Mouse (Mus musculus): ENCODE measurements around the gene Dnttip1. TPM values are rescaled to one million over a fixed set of nuclear protein-coding genes. Genes with fewer than 3 reads are reported as not detected.
A peak's percentile ranks its signal among the peaks of the same experiment; 100 is the strongest.

Gene Dnttip1
- total and polyA plus RNA-seq, 3 experiments: 14.0 to 29.7 (median 17.6) TPM

DNA sequence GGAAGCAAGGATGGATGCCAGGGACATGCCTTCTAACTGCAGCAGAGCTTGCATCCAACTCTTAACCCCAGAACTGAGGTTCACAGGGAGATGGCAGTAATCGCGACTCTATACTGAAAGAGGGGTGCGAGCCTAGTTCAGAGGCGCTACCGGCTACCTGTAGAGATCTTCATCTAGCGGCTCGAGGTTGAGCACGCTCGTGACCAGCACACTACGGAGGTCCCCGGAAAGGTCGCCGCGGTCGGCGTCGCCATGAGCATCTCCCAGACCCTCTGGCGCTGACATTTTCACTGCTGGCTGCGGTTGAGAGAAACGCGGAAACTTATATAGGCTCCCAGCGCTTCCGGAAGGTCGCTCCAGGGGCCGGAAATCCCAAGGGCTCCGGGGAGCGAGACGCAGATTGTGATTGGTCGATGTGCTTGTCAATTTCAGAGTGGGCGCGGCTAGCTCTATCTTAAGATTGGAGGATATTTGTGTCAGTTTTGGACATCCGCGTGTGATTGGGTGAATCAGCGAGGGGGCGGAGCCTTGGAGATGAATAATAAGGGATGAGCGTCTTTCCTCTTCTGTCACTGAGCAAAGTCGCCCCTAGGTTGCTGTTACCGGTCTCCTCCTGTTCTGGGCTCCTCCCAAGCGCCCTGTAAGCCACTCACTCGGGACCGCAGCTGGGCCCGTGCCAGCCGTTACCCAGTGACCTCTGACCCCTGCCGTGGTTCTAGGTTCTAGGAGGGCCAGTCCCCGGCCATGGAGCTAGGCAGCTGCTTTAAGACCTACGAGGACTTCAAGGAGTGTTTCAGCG is 58.9 kb downstream of the Dnttip1 start, which contains the start of the genes Acot8 and Zswim3 (continued):
- TF ChIP-seq TCF12 (IDR thresholded peaks at IDR 0.05; ENCODE audit: low read depth, low read length) (peak; percentile 60; the same call in 1 of the 2 replicates), JUND (conservative IDR thresholded peaks at IDR 0.05; ENCODE audit: low read depth, low read length) (no peak), HCFC1 (IDR thresholded peaks at IDR 0.05; ENCODE audit: low read depth, low read length) (peak; percentile 83), UBTF (IDR thresholded peaks at IDR 0.05; ENCODE audit: low read depth, low read length) (0 out of 2 replicates have a peak, but pooled peaks have one; percentile 4), TBP (conservative IDR thresholded peaks at IDR 0.05; ENCODE audit: low read depth, low read length) (peak; percentile 98), EP300 (IDR thresholded peaks at IDR 0.05; ENCODE audit: low read length) (no peak)

DNA sequence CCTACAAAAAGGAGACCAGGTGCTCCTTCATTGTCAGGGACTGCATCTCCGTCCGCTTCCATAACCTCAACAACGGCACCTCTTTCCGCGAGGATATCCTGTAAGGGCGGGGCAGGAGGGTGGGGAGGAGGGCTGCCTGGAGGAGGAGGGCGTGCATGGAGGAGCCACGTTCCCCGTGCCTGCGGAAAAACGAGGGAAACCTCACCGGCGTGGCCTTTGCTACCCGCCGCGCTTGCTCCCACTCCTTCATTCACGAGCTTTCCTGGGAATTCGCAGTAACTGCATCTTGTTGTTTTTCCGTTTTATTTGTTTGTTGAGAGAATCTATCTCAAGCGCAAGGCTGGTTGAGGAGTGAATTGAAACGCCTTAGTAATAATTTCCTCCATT is 59.5 kb downstream of the Dnttip1 start:
- dilution Hi-C loops (cut with MboI; ENCODE audit: extremely low pct_ligation_motif_present, extremely low pct_unique_long_range_greater_than_20kb, low sequenced_read_pairs): no loop called here
- Histone ChIP-seq H3K36me3 (replicated peaks in 1 of 2; ENCODE audit: control insufficient read depth in 1 of 2, insufficient read depth in 1 of 2, low read length in 1 of 2) (peaks cover 8 to 48% of the 10 kb centered on the region in 2 experiments), H3K4me1 (ENCODE audit: control insufficient read depth in 1 of 2, insufficient read depth in 2 of 2) (peaks cover 5 to 25% of the 10 kb centered on the region in 2 experiments; a peak in 2 of 4 replicates), H3K9ac (ENCODE audit: insufficient read depth, low read depth) (peak overlapping the region; percentile 64), H3K79me2 (replicated peaks; ENCODE audit: control insufficient read depth, extremely low read depth, insufficient read depth, poor library complexity, severe bottlenecking) (peaks cover 12% of the 10 kb centered on the region), H3K27me3 (replicated peaks) (no peaks in the 10 kb centered on the region), H3K9me3 (replicated peaks; ENCODE audit: low read length) (no peaks in the 10 kb centered on the region), H3K4me3 (replicated peaks in 1 of 3; ENCODE audit: low read depth in 2 of 3, low read length in 2 of 3, poor library complexity in 1 of 3) (peak overlapping the region; percentile 76 to 93 (median 79)), H3K27ac (ENCODE audit: insufficient read depth, low read depth) (peak overlapping the region; percentile 34), H3K4me2 (ENCODE audit: insufficient read depth, low read depth, poor library complexity, severe bottlenecking) (peak overlapping the region; percentile 73)
- in situ Hi-C loops (cut with MboI; ENCODE audit: low pct_ligation_motif_present, low pct_unique_long_range_greater_than_20kb, low sequenced_read_pairs): no loop called here
- TF ChIP-seq UBTF (IDR thresholded peaks at IDR 0.05; ENCODE audit: low read depth, low read length) (0 out of 2 replicates have a peak, but pooled peaks have one; percentile 19), SIN3A (IDR thresholded peaks at IDR 0.05; ENCODE audit: low read length) (no peak), MYC (IDR thresholded peaks at IDR 0.05; ENCODE audit: low read depth, low read length) (peak; percentile 55; the same call in 1 of the 2 replicates), JUN (IDR thresholded peaks at IDR 0.05; ENCODE audit: insufficient read depth, low read depth, low read length) (no peak)
- DNase-seq (ENCODE audit: extremely low read depth): no peak

DNA sequence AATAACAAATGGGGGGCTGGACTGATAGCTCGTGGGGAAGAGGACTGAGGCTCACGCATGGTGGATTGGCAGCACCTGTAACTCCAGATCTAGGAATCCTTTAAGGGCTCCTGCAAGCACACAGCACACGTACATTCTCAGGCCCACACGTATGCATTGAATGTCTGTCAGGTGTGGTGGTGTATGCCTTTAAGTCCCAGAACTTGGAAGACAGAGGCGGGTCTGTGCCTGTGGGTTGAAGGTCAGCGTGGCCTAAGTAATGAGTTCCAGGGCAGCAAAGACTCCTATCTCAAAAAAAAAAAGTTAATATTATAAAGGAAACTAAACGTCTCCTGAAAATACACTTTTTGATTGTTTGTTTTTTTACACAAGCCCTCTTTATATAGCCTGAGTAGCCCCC is 60.8 kb downstream of the Dnttip1 start:
- in situ Hi-C loops (cut with MboI; ENCODE audit: low pct_ligation_motif_present, low pct_unique_long_range_greater_than_20kb, low sequenced_read_pairs): no loop called here
- H3K27ac ChIP-seq (ENCODE audit: insufficient read depth, low read depth): no peak overlapping the region
- dilution Hi-C loops (cut with MboI; ENCODE audit: extremely low pct_ligation_motif_present, extremely low pct_unique_long_range_greater_than_20kb, low sequenced_read_pairs): no loop called here

More for the DNA sequence above, 60.8 kb downstream of the Dnttip1 start:
- H3K9ac ChIP-seq (ENCODE audit: insufficient read depth, low read depth): no peak overlapping the region
- peaks cover 12% of the 10 kb centered on the region for H3K79me2 ChIP-seq (replicated peaks; ENCODE audit: control insufficient read depth, extremely low read depth, insufficient read depth, poor library complexity, severe bottlenecking)
- no peak overlapping the region for H3K4me3 ChIP-seq (replicated peaks in 1 of 3; ENCODE audit: low read depth in 2 of 3, low read length in 2 of 3, poor library complexity in 1 of 3)
- H3K27me3 ChIP-seq (replicated peaks): no peaks in the 10 kb centered on the region
- no peaks in the 10 kb centered on the region for H3K9me3 ChIP-seq (replicated peaks; ENCODE audit: low read length)
- TF ChIP-seq CHD2 (IDR thresholded peaks at IDR 0.05; ENCODE audit: low read length) (no peak), JUN (IDR thresholded peaks at IDR 0.05; ENCODE audit: insufficient read depth, low read depth, low read length) (no peak), E2F4 (IDR thresholded peaks at IDR 0.05; ENCODE audit: insufficient replicate concordance, low read depth, low read length) (no peak), NELFE (IDR thresholded peaks at IDR 0.05; ENCODE audit: low read depth, low read length) (no peak)
- peaks cover 5 to 25% of the 10 kb centered on the region in 2 experiments; a peak in 2 of 4 replicates for H3K4me1 ChIP-seq (ENCODE audit: control insufficient read depth in 1 of 2, insufficient read depth in 2 of 2)
- H3K36me3 ChIP-seq (replicated peaks in 1 of 2; ENCODE audit: control insufficient read depth in 1 of 2, insufficient read depth in 1 of 2, low read length in 1 of 2): peaks cover 7 to 44% of the 10 kb centered on the region in 2 experiments
- no peak overlapping the region for H3K4me2 ChIP-seq (ENCODE audit: insufficient read depth, low read depth, poor library complexity, severe bottlenecking)
- DNase-seq (ENCODE audit: extremely low read depth): no peak
